Mouse (Mus musculus): Measurements from ENCODE around the gene Rtl8a.
"Not testable (repeated sequence)": the region's sequence is repeated elsewhere in the genome, so short reads cannot be mapped to it uniquely, and the experiment has no call there.

Rtl8a gene

GRCm38 (mm10) chrX:53642980-53643961 is at the start of gene Rtl8a:
Rtl8a (minus strand) TSS chrX:53643682.
- peak; percentile 69 for DNase-seq (ENCODE audit: low spot score)

GRCm38 (mm10) chrX:53693141-53693540 is 49.7 kb upstream of the Rtl8a start:
- DNase-seq (ENCODE audit: low spot score): no peak

DNA sequence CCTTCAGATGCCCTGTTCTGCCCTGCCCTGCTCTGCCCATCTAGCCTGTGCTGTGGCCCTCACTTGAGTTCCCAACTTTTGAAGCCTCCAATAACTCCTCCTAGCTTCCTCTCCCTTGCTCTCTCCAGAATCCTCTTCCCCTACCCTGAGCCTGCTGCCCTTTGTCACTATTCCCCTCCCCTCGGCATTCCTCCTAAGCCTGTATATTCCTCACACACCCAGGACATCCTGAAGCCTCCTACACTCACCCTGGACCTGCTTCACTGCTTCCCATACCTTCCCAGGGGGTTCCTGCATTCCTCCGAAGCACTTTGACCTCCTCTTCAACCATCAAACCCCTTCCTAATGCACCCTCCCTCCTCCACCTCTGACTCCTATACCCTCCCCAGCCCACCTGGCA is 48.6 kb upstream of the Rtl8a start:
- no peak for DNase-seq (ENCODE audit: low spot score)

DNA sequence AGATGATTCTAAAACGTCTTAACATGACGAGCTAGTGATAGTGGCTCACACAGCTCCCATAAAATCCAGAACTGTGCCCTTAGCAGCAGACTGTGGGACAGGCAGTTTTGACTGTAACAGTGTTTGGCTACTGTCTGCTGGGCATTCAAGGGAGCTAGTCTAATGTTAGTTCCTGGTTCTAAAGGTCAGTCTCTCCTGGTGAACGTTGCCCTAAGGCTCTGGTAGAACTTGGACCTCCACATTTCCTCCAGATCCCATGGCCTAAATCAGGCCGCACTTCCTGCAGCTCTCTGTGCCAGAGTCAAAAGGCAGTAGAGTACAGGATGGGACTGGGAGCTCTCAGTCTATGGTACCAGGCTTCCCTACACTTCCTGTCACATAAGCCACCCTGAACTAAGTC is 41.2 kb upstream of the Rtl8a start:
- not testable (repeated sequence) for DNase-seq (ENCODE audit: low spot score)

DNA sequence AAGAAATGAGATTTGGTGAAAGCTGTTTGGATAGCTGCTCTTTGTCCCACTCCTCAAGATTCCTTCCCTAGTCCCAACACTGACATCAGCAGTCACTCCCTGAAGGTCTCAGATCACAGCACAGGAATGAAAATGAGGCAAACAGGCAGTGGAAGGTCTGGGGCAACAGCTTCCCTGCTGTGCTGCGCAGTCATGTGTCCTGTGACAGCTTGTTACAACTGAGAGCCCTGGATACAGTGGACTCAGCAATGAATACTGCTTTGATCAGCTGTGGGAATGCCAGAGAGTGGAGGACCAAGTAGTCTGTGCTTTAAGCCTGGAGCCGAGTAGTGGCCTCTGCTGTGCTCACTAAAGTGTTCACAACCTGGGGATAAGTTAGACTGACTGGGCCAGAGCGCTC is 39.2 kb upstream of the Rtl8a start:
- not testable (repeated sequence) for DNase-seq (ENCODE audit: low spot score)

DNA sequence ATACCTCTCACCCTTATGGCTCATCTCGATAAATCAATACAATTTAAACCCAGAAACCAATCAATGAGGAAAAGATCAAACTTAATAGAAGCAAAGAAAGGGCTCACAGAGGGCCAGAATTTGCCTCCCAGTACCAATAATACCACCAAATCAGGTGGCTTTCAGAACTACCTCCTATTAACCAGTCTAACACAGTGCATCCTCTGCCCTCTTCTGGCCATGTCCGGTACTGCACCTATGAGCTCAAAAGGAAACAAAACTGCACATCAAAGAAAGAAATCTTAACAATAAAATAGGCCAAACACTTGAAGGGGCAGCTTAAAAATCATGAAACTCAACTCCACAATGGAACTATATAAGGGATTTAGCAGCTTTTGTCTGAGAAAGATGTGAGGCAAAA is 33.5 kb upstream of the Rtl8a start:
- DNase-seq (ENCODE audit: low spot score): peak; percentile 19

DNA sequence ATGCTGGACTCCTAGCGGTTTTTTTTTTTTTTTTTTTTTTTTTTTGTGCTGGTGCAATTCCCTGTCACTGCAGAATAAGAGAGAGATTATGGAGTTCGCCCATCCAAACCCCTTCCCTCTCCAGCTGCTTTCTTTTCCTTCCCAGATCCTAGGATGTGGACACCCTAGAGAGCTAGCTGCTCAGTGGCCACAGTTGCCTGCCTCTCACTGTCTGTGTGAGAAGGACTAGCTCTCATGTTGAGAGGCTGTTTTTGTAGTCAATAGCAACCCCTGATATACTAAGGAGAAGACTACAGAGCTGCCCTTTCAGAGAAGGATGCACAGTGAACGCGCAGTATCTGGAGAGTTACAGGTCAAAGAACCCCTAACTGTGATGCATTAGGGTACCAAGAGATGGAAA is 27.2 kb upstream of the Rtl8a start:
- not testable (repeated sequence) for DNase-seq (ENCODE audit: low spot score)

DNA sequence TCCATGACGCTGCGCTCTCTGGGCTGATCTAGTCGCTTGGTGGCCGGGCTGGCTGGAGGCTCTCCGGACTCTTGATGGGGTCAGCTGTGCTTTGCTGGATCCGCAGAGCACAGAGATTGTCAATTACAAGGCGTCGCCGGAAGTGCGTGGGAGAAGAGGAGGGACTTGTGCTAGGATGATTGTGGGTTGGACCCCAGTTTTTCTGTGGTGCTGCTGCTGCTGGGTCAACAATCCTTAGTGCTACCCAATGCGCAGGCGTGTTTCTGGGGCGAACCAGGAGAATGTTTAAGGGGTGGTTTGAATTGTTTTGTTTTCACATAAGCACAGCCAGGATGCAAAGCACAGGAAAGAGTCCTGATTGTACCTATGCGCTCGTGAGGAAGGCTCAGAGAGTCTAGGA is 26.8 kb upstream of the Rtl8a start, which contains the start of gene Rtl8b:
Gene Rtl8b (minus strand): TSS at position 115 of the 400 bp plus-strand sequence.
- peak; percentile 78 for DNase-seq (ENCODE audit: low spot score)

DNA sequence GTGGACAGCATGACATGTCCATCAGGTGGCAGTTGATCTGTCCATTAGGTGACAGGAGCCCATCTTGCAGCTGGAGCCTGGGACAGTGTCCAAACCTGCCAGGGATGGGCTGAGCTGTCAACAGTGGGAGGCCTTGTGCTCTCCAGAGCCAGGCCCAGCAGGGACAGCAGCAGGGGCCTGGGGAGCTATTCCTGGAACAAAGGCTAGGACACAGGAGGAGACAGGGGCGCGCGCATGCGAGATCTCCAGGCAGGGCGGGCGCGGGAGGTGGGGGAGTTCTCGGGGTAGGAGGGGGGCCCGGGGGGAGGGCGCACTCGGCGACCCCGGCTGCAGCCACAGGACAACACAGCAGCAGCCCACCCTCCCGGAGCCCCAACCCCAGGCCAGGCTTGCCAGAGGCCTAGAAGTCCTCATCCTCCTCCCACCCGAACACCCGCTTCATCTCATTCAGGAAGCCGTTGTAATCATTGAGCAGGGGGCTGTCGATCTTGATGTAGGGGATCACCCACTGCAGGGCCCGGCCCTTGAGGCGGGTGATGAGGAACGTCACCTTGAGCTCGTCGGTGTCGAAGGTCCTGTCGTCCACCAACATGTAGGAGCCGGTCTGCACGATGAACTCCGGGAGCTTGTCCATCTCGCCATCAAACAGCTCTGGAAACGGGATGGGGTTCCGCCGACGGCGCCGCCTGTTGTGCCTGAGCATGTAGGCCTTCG is 26.2 kb upstream of the Rtl8a start:
- not testable (repeated sequence) for DNase-seq (ENCODE audit: low spot score)

- not testable (repeated sequence) for DNase-seq (ENCODE audit: low spot score)
These were observed 9.4 kb upstream of the Rtl8a start for GRCm38 (mm10) chrX:53652917-53653316.

- DNase-seq (ENCODE audit: low spot score): no peak
These were observed 2.4 kb upstream of the Rtl8a start for GRCm38 (mm10) chrX:53645885-53646284.

GRCm38 (mm10) chrX:53642604-53642979 is 890 bp downstream of the Rtl8a start:
- DNase-seq (ENCODE audit: low spot score): not testable (repeated sequence)

GRCm38 (mm10) chrX:53638107-53638506 is 5.4 kb downstream of the Rtl8a start:
- DNase-seq (ENCODE audit: low spot score): not testable (repeated sequence)

- not testable (repeated sequence) for DNase-seq (ENCODE audit: low spot score)
These were observed 32.1 kb downstream of the Rtl8a start for GRCm38 (mm10) chrX:53611395-53611794.

DNA sequence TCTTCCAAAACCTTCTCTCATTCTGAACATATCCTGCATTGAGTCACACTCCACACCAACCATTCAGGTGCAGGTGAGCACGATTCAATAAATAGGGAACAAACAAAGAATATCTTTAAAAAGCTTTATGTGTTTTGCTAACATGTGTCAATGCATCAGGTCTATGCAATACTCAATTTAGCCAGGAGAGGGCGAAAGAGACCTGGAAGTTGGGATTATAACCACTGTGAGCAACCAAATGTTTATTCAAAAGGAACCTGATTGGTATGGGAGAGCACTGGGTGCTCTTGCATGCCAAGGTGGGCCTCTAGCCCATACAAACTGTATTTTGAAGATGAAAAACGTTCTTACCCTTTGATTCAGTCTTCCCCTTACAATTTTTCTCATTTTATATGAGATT is 32.9 kb downstream of the Rtl8a start:
- DNase-seq (ENCODE audit: low spot score): peak; percentile 8

GRCm38 (mm10) chrX:53608879-53609278 is 34.6 kb downstream of the Rtl8a start, which contains the start of gene Gm14597:
Gm14597 (minus strand) TSS chrX:53608979.
- not testable (repeated sequence) for DNase-seq (ENCODE audit: low spot score)

DNA sequence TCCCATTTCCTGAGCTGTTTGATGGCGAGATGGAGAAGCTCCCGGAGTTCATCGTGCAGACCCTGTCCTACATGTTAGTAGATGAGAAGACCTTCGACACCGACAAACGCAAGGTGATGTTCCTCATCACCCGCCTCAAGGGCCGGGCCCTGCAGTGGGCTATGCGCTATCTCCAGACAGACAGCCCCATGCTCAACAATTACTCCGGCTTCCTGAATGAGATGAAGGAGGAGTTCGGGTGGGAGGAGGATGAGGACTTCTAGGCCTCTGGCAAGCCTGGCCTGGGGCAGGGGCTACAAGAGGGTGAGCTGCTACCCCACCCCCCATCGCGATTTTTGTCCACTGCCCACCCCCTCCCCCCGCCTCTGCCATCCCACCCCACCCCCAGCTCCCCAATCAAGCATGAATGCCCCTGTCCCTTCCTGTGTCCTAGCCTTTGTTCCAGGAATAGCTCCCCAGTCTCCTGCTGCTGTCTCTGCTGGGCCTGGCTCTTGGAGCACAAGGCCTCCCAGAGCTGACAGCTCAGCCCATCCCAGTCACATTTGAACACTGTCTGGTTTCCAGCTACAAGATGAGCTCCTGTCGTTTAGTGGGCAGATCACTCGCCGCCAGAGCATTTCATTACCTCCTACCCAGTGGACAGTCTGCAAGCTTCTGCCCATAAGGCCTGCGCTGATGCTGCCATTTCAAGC is 35.2 kb downstream of the Rtl8a start:
- no peak for DNase-seq (ENCODE audit: low spot score)

DNA sequence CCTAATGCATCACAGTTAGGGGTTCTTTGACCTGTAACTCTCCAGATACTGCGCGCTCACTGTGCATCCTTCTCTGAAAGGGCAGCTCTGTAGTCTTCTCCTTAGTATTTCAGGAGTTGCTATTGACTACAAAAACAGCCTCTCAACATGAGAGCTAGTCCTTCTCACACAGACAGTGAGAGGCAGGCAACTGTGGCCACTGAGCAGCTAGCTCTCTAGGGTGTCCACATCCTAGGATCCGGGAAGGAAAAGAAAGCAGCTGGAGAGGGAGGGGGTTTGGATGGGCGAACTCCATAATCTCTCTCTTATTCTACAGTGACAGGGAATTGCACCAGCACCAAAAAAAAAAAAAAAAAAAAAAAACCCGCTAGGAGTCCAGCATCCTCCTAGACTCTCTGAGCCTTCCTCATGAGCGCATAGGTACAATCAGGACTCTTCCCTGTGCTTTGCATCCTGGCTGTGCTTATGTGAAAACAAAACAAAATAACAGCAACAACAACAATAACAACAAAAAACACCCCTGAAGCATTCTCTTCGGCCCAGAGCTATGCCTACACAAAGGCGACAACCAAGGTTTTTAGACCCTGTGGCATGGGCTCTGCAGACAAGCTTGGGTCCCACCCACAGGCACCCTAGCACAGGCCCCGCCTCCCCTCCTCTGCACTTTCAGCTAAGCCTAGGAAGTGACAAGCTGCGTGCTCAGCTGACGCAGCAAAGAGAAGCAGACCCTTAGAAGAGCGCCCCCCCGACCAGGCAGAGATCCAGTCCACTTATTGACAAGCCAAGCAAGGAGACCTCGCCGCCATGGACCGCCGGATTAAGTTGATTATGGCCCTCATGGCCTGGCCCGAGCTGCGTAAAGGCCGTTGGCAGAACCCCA is 36.0 kb downstream of the Rtl8a start, which contains the start of gene Rtl8c:
Gene Rtl8c (plus strand): TSS at position 791 of the 880 bp plus-strand sequence.
- DNase-seq (ENCODE audit: low spot score): peak; percentile 8

- not testable (repeated sequence) for DNase-seq (ENCODE audit: low spot score)
These were observed 37.3 kb downstream of the Rtl8a start for GRCm38 (mm10) chrX:53606176-53606575.

DNA sequence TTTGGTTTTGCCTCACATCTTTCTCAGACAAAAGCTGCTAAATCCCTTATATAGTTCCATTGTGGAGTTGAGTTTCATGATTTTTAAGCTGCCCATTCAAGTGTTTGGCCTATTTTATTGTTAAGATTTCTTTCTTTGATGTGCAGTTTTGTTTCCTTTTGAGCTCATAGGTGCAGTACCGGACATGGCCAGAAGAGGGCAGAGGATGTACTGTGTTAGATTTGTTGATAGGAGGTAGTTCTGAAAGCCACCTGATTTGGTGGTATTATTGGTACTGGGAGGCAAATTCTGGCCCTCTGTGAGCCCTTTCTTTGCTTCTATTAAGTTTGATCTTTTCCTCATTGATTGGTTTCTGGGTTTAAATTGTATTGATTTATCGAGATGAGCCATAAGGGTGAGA is 43.5 kb downstream of the Rtl8a start:
- DNase-seq (ENCODE audit: low spot score): not testable (repeated sequence)
